Mouse (Mus musculus) erythroblast, adult 5-6 weeks (primary cell): ENCODE data around the gene Galntl6. TPM values are rescaled to one million over a fixed set of nuclear protein-coding genes. Genes with fewer than 3 reads are reported as not detected.
"Not testable (repeated sequence)": the region's sequence is repeated elsewhere in the genome, so short reads cannot be mapped to it uniquely, and the experiment has no call there.

Experiments
- ATAC-seq: replicated peaks from 2 replicates; pipeline ENCODE4 v1.8.0; 2016; ENCODE audit warnings: moderate number of reproducible peaks, mild to moderate bottlenecking, moderate TSS enrichment, inconsistent platforms; ENCODE audit not compliant: poor library complexity, low FRiP score, severe bottlenecking
- total RNA-seq, 2 experiments: library from RNA; stranded (forward) in 1 of 2; stranded (reverse) in 1 of 2; fragments of 150-400 nt in 1 of 2; fragments of 200-764, 138-1000 nt in 1 of 2; gene quantifications; 2 replicates each; pipeline versions ENCODE4 v1.2.3 to v1.2.4; 2015 to 2017; ENCODE audit warnings: low replicate concordance in 2 of 2

Galntl6 gene
- total RNA-seq, 2 experiments from 2014 or later: not detected

GRCm38 (mm10) chr8:58660019-58660418 lies 252.4 kb downstream of the Galntl6 start:
- no peak for ATAC-seq

GRCm38 (mm10) chr8:58655631-58656030 lies 256.8 kb downstream of the Galntl6 start:
- no peak for ATAC-seq

GRCm38 (mm10) chr8:58606451-58606850 lies 306.0 kb downstream of the Galntl6 start:
- ATAC-seq: no peak

GRCm38 (mm10) chr8:58604751-58605150 lies 307.7 kb downstream of the Galntl6 start:
- no peak for ATAC-seq

GRCm38 (mm10) chr8:58597834-58598233 lies 314.6 kb downstream of the Galntl6 start:
- ATAC-seq: no peak

- ATAC-seq: no peak
These were observed 337.1 kb downstream of the Galntl6 start for GRCm38 (mm10) chr8:58575346-58575745.

- ATAC-seq: no peak
These were observed 344.4 kb downstream of the Galntl6 start for GRCm38 (mm10) chr8:58568086-58568485.

GRCm38 (mm10) chr8:58566115-58566514 lies 346.3 kb downstream of the Galntl6 start:
- no peak for ATAC-seq

- ATAC-seq: no peak
These were observed 376.7 kb downstream of the Galntl6 start for GRCm38 (mm10) chr8:58535781-58536180.

- no peak for ATAC-seq
These were observed 377.8 kb downstream of the Galntl6 start for GRCm38 (mm10) chr8:58534631-58535030.

GRCm38 (mm10) chr8:58523443-58523842 lies 389.0 kb downstream of the Galntl6 start:
- ATAC-seq: no peak

GRCm38 (mm10) chr8:58521932-58522331 lies 390.5 kb downstream of the Galntl6 start:
- no peak for ATAC-seq

- ATAC-seq: no peak
These were observed 401.9 kb downstream of the Galntl6 start for GRCm38 (mm10) chr8:58510516-58510915.

- no peak for ATAC-seq
These were observed 403.4 kb downstream of the Galntl6 start for GRCm38 (mm10) chr8:58509051-58509450.

GRCm38 (mm10) chr8:58487099-58487498 lies 425.3 kb downstream of the Galntl6 start:
- ATAC-seq: no peak

- not testable (repeated sequence) for ATAC-seq
These were observed 449.1 kb downstream of the Galntl6 start for GRCm38 (mm10) chr8:58463342-58463741.

GRCm38 (mm10) chr8:58442696-58443095 lies 469.7 kb downstream of the Galntl6 start:
- no peak for ATAC-seq

- ATAC-seq: no peak
These were observed 494.0 kb downstream of the Galntl6 start for GRCm38 (mm10) chr8:58418481-58418880.

GRCm38 (mm10) chr8:58417551-58417950 lies 494.9 kb downstream of the Galntl6 start:
- ATAC-seq: no peak

GRCm38 (mm10) chr8:58396500-58396899 lies 515.9 kb downstream of the Galntl6 start:
- no peak for ATAC-seq

- ATAC-seq: no peak
These were observed 516.6 kb downstream of the Galntl6 start for GRCm38 (mm10) chr8:58395879-58396278.

GRCm38 (mm10) chr8:58372389-58372788 lies 540.1 kb downstream of the Galntl6 start:
- ATAC-seq: no peak

- ATAC-seq: no peak
These were observed 540.5 kb downstream of the Galntl6 start for GRCm38 (mm10) chr8:58371979-58372378.
